Mouse (Mus musculus) forebrain, embryonic 14.5 days (tissue): Measurements from ENCODE around the gene Sfi1. TPM values are rescaled to one million over a fixed set of nuclear protein-coding genes. Genes with fewer than 3 reads are reported as not detected.
A peak's percentile ranks its signal among the peaks of the same experiment; 100 is the strongest.
"Not testable (repeated sequence)": the region's sequence is repeated elsewhere in the genome, so short reads cannot be mapped to it uniquely, and the experiment has no call there.

Experiments used
- ATAC-seq: fragments of 200-750 bp; cut with Nextera tagmentation; 2 replicates; pipeline ENCODE4 v1.8.0; 2017; ENCODE audit warnings: mild to moderate bottlenecking, moderate library complexity
- DNase-seq: peaks from one replicate; pipeline ENCODE4 v3.0.0-alpha.2; 2015; ENCODE audit warnings: low spot score
- H3K27ac ChIP-seq: fragments of 300-500 bp; sonication (generic); 2 replicates; pipeline ENCODE4 v1.5.1; 2014; ENCODE audit warnings: low read depth, mild to moderate bottlenecking, control low read depth, low read length, moderate library complexity
- H3K27me3 ChIP-seq: fragments of 300-500 bp; sonication (generic); replicated peaks from 2 replicates; pipeline ENCODE4 v1.6.1; 2014; ENCODE audit warnings: low read length, control low read depth, mixed read lengths; ENCODE audit not compliant: control insufficient read depth, insufficient read depth
- H3K36me3 ChIP-seq: fragments of 300-500 bp; sonication (generic); 2 replicates; pipeline ENCODE4 v1.6.1; 2014; ENCODE audit warnings: low read length, control low read depth; ENCODE audit not compliant: control insufficient read depth, insufficient read depth
- H3K4me1 ChIP-seq: fragments of 300-500 bp; sonication (generic); 2 replicates; pipeline ENCODE4 v1.6.1; 2014; ENCODE audit warnings: antibody characterized with exemption, low read length, control low read depth; ENCODE audit not compliant: control insufficient read depth, insufficient read depth
- H3K4me2 ChIP-seq: fragments of 300-500 bp; sonication (generic); 2 replicates; pipeline ENCODE4 v1.6.1; 2014; ENCODE audit warnings: mild to moderate bottlenecking, control low read depth, low read length
- H3K4me3 ChIP-seq: fragments of 300-500 bp; sonication (generic); 2 replicates; pipeline ENCODE4 v1.5.1; 2014; ENCODE audit warnings: low read depth, low read length, control low read depth
- H3K9ac ChIP-seq: fragments of 300-500 bp; sonication (generic); 2 replicates; pipeline ENCODE4 v1.6.1; 2014; ENCODE audit warnings: mild to moderate bottlenecking, low read length, control low read depth, moderate library complexity
- H3K9me3 ChIP-seq: fragments of 300-500 bp; sonication (generic); replicated peaks from 2 replicates; pipeline ENCODE4 v1.6.1; 2016; ENCODE audit warnings: low read length, control low read depth, mixed read lengths; ENCODE audit not compliant: control insufficient read depth
- WGBS: fragments of 180-500 bp; shearing (Covaris S2); extraction: QIAGEN DNeasy Blood & Tissue Kit; methylation state at CpG from one replicate; pipeline ENCODE4 v1.1.7; 2014; 5-methylcytosine and 5-hydroxymethylcytosine counted together
- polyA plus RNA-seq: library from polyadenylated mRNA; unstranded; fragments of >200 nt; fragmentation: Nextera tagmentation; extraction: Ambion mirVana; gene quantifications from 2 replicates; pipeline ENCODE4 v1.2.1, GENCODE M21; 2014

Sfi1 gene
- polyA plus RNA-seq, 1 experiment from 2014 or later, result 6.4 TPM

DNA sequence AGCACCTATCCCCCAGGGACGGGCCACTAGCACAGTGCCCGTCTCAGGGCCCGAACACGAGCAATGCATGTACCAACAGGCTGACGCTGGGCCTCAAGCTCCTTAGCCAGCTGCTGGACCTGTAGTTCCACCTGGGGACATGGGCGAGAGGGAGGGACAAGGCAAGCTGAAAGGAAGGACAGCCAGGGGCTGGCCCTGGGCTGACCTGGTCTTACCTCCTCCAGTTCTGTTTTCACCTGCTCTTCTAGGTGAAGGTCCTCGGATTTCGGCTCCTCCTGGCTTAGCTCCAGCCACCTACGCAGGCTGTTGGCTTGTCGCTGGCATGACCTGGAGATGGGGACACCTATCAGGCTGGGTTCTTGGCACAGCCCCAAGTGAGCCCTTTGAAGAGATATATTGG lies 61.3 kb downstream of the Sfi1 start:
- not testable (repeated sequence) for H3K27ac ChIP-seq, H3K4me3 ChIP-seq, H3K4me2 ChIP-seq, H3K27me3 ChIP-seq, DNase-seq, H3K9ac ChIP-seq, H3K36me3 ChIP-seq, H3K4me1 ChIP-seq
- 90% methylated on average over 8 of the region's 10 CpGs for WGBS
- H3K9me3 ChIP-seq, result peaks cover 15% of the 10 kb centered on the region
- peak; percentile 16 for ATAC-seq

DNA sequence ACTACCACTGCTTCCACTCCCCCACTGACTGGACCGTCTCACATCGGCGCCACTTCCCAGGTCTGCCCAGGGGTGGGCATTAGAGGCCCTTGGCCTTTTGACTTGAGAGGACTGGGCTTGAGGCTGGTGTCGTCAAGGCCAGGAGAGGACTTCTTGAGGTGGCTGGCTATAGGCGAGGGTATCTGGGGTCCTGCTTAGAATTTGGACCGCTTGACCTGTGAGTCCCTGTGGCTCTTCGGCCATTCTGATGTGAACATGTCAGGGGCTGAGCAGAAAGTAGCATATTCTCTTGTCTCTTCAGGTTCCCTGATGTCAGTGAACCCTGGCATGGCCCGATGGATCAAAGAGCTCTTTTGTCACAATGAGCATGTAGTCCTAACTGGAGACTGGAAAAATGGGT lies 63.4 kb downstream of the Sfi1 start:
- H3K4me1 ChIP-seq, H3K27ac ChIP-seq, H3K27me3 ChIP-seq, H3K4me2 ChIP-seq, DNase-seq, ATAC-seq, H3K4me3 ChIP-seq, H3K9ac ChIP-seq, H3K36me3 ChIP-seq: not testable (repeated sequence)
- peaks cover 15% of the 10 kb centered on the region for H3K9me3 ChIP-seq
- 94% methylated on average over 7 of the region's 8 CpGs for WGBS

DNA sequence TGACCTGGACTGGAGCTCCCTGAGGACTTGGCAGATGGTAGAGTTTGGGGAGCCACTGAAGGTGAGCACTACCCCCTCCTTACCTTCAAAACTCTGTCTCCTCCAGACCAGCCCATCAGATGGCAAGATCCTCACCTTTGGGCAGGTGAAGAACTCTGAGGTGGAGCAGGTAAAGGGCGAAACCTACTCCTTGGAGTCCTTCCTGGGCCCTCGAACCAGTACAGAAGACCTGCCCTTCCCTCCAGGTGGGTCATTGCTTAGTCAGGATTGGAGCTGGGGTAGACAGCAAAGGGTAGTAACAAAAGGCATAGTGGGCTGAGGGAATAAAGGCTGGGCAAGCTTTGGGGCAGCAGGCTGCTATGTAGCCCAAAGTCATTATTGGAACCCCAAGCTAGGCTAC lies 64.0 kb downstream of the Sfi1 start:
- not testable (repeated sequence) for DNase-seq, H3K9ac ChIP-seq, H3K4me1 ChIP-seq, H3K27ac ChIP-seq, H3K4me2 ChIP-seq, H3K36me3 ChIP-seq, H3K4me3 ChIP-seq, ATAC-seq, H3K27me3 ChIP-seq
- 78% methylated on average over 2 of the region's 2 CpGs for WGBS
- peaks cover 15% of the 10 kb centered on the region for H3K9me3 ChIP-seq

DNA sequence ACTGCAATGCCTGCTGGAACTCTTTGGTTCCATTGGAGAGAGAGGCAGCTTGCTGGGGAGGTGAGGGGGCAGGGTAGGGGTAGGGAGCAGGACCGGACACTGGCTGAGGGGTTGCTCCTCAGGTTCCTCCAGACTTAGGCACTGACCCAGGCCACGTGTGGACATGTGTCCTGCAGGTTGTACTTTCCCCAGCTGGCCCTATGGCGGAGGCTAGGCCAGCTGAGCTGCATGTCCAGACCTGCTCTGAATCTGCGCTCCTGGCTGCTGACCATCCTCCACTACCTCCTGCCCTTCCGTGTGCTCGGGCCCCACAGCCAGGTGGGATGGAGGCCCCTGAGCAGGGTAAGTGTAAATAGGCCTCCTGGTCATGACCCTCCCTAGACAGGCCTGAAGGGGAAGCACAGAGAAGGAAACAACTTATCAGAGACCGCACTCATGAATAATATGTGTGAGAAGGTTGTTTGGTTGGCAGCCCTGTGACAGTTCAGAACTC lies 65.9 kb downstream of the Sfi1 start:
- WGBS, result 92% methylated on average over 5 of the region's 7 CpGs
- DNase-seq, H3K4me3 ChIP-seq, H3K27ac ChIP-seq, H3K9ac ChIP-seq, H3K4me1 ChIP-seq, H3K27me3 ChIP-seq, H3K36me3 ChIP-seq, H3K4me2 ChIP-seq: not testable (repeated sequence)
- peak; percentile 10 for ATAC-seq
- peaks cover 15% of the 10 kb centered on the region for H3K9me3 ChIP-seq

DNA sequence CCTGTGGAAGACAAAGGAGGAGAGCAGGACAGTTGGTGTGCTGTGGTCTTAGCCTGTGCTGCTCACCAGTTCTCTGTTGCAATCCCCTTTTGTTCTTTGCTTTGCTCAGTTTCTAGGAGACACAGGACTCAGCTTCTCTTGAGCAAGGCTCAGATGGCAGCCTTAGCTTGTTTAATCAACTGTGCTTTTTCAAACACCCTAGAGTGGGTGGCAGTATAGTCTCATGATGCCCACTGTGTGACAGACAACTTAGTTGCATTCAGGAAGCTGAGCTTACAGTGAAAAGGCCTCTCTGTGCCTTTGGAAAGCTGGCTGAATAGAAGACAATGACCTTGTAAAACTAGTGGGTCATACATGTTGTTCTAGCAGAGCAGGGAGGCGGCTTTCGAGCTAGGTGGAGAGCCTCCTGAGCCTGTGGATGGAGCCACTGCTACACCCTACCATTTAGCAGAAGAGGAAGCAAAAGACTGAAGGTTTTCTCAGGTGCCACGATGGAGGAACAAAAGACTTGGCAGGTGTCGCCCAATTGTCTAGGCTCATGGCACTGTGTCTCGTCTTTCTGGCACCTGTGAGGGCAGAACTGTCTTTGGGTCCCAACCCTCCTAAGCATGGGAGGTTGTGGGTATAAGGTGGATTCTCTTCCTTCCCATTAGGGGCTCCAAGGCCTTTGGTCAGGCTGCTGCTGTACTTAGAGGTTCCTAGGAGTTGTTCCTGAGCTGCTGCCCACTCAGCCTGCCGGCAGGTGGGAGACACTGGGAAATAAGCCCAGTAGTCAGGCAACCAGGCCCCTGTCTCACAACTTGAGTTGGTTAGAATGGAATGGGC lies 66.6 kb downstream of the Sfi1 start:
- not testable (repeated sequence) for H3K9ac ChIP-seq, H3K4me2 ChIP-seq, DNase-seq, H3K4me1 ChIP-seq, H3K36me3 ChIP-seq, H3K4me3 ChIP-seq, H3K27me3 ChIP-seq, H3K27ac ChIP-seq, ATAC-seq
- WGBS, result 84% methylated on average over 6 of the region's 6 CpGs
- H3K9me3 ChIP-seq, result peaks cover 10% of the 10 kb centered on the region

DNA sequence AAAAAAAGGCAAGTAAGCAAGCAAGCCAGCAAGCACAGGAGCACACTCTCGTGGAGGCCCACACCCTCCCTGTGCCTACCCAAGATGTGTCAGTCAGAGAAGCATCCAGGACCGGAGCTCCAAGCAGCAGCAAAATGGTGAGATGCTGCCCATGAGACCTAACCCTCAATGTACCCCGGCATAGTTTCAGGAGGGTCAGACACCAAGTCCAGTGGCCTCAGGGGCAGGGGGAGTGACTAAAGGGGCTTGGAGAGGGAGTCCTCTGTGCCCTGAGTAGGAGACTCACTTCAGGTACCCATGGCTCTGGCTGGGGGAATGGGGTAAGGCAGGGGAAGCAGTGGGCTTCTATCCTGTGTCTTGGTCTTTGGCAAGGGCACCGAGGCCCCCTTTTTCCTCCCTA lies 67.3 kb downstream of the Sfi1 start:
- peaks cover 10% of the 10 kb centered on the region for H3K9me3 ChIP-seq
- not testable (repeated sequence) for DNase-seq, H3K27ac ChIP-seq, H3K27me3 ChIP-seq, H3K36me3 ChIP-seq, H3K4me2 ChIP-seq, ATAC-seq, H3K4me1 ChIP-seq, H3K4me3 ChIP-seq, H3K9ac ChIP-seq
- WGBS, result 88% methylated on average over 3 of the region's 4 CpGs

DNA sequence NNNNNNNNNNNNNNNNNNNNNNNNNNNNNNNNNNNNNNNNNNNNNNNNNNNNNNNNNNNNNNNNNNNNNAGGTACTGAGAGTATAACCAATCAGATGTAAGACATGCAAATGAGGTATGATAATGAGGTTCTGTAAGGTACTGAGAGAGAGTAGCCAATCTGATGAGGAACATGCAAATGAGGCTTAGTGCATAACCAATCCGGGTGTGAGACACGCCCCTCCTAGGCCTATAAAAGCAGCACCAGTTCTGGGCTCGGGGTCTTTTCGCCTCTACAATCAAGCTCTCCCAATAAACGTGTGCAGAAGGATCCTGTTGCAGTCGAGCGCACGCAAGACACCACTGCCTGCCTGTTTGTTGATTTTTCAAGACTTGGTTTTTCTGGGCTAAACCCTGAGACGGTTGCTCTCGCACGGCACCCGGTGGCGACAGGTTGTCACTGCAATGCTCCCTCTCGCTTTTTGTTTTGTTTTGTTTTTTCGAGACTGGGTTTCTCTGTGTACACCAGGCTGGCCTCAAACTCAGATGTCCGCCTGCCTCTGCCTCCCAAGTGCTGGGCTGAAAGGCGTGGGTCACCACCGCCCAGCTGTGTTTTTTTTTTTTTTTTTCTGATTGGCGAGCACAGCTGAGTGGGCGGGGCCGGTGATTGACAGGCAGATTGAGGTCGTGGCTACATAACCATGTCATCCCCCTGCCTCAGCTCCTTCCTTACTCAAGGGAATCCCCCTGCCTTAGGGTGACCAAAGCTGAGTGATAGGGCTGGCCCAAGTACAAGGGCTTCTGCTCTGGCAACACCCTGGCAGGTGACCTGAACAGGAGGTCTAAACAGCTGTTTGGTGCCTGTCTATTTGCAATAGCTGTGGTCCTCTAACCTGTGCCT lies 68.1 kb downstream of the Sfi1 start:
- H3K27me3 ChIP-seq, ATAC-seq: not testable (repeated sequence)
- 90% methylated on average over 22 of the region's 22 CpGs for WGBS

GRCm38 (mm10) chr11:3114403-3114802 lies 78.9 kb downstream of the Sfi1 start:
- Histone ChIP-seq H3K9me3 (peaks cover 6% of the 10 kb centered on the region; the same call in 1 of the 2 replicates), H3K27me3 (no peaks in the 10 kb centered on the region), H3K4me3 (no peak overlapping the region), H3K4me1 (no peaks in the 10 kb centered on the region), H3K9ac (no peak overlapping the region), H3K27ac (no peak overlapping the region), H3K4me2 (no peak overlapping the region), H3K36me3 (no peaks in the 10 kb centered on the region)
- ATAC-seq (no peak), DNase-seq (no peak)
- 75% methylated on average over 3 of the region's 3 CpGs for WGBS

More for the DNA sequence above, 68.1 kb downstream of the Sfi1 start:
- not testable (repeated sequence) for H3K36me3 ChIP-seq, H3K4me1 ChIP-seq, DNase-seq, H3K27ac ChIP-seq, H3K4me2 ChIP-seq, H3K4me3 ChIP-seq, H3K9ac ChIP-seq
- H3K9me3 ChIP-seq, result peaks cover 10% of the 10 kb centered on the region
